Comparison of ENCODE assay signal across 44 mouse cellular contexts in the genomic region with DNA sequence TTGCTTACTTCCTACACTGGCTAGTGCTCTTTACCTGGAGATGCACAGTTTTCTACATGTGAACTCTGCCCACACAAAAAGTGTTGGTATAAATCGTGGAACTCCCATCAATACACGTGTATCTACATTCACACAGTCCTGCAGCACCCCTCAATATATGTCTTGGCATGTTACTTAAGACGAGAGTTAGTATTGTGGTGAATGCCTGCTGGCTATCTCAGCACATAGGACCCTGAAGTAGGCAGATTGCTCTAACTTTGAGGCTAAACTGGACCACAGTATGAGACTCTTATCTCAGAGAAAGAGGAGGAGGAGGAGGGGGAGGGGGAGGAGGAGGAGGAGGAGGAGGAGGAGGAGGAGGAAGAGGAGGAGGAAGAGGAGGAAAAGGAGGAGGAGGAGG. TPM values are rescaled to one million over a fixed set of nuclear protein-coding genes. Genes with fewer than 3 reads are reported as not detected.
"Had no signal": no experiment of that assay in that cellular context is flagged by ENCODE, and none has a peak within 500 bp of the region (broad histone marks: within the 10 kb centered on the region; RNA-seq: fewer than 3 reads in every experiment).

No protein-coding gene starts in this region.

- H3K4me1 ChIP-seq: heart, embryonic 10.5 days; heart, embryonic 12.5 days; hindbrain, embryonic 10.5 days; hindbrain, embryonic 12.5 days; hindbrain, embryonic 15.5 days; kidney, embryonic 15.5 days; limb, embryonic 13.5 days; limb, embryonic 15.5 days had no signal

- H3K9me3 ChIP-seq: heart, embryonic 10.5 days; heart, embryonic 12.5 days; hindbrain, embryonic 10.5 days; hindbrain, embryonic 12.5 days; hindbrain, embryonic 15.5 days; kidney, embryonic 15.5 days; limb, embryonic 13.5 days; limb, embryonic 15.5 days; liver, embryonic 12.5 days had no signal

- H3K9ac ChIP-seq: heart, embryonic 12.5 days; hindbrain, embryonic 12.5 days; hindbrain, embryonic 15.5 days; kidney, embryonic 15.5 days; limb, embryonic 13.5 days; limb, embryonic 15.5 days; liver, embryonic 12.5 days had no signal

- H3K27ac ChIP-seq: heart, embryonic 10.5 days; hindbrain, embryonic 10.5 days; hindbrain, embryonic 12.5 days; hindbrain, embryonic 15.5 days; hindbrain, postnatal 0 days; kidney, embryonic 15.5 days; kidney, postnatal 0 days; limb, embryonic 13.5 days; limb, embryonic 15.5 days; liver, embryonic 12.5 days had no signal

- DNase-seq: gastrocnemius, postnatal 14 days; heart, adult 18-20 months; heart, postnatal 10 days; heart, postnatal 4 days; kidney, adult 11 months; kidney, adult 2 months; kidney, adult 9 months; kidney, postnatal 14 days; kidney, postnatal 36 days; layer of hippocampus, adult 9-11 months; layer of hippocampus, postnatal 36 days; left cerebral cortex, postnatal 4 days had no signal

- H3K4me2 ChIP-seq: heart, embryonic 12.5 days; hindbrain, embryonic 12.5 days; hindbrain, embryonic 15.5 days; kidney, embryonic 15.5 days; limb, embryonic 13.5 days; limb, embryonic 15.5 days; liver, embryonic 12.5 days had no signal

- H3K4me3 ChIP-seq: heart, embryonic 10.5 days; heart, embryonic 12.5 days; hindbrain, embryonic 10.5 days; hindbrain, embryonic 12.5 days; hindbrain, embryonic 15.5 days; kidney, embryonic 15.5 days; limb, embryonic 13.5 days; limb, embryonic 15.5 days; liver, embryonic 12.5 days had no signal

- H3K27me3 ChIP-seq: hindbrain, embryonic 12.5 days; hindbrain, embryonic 15.5 days; kidney, embryonic 15.5 days; limb, embryonic 13.5 days; limb, embryonic 15.5 days; liver, embryonic 12.5 days had no signal

- H3K36me3 ChIP-seq: heart, embryonic 10.5 days; heart, embryonic 12.5 days; hindbrain, embryonic 10.5 days; hindbrain, embryonic 12.5 days; hindbrain, embryonic 15.5 days; kidney, embryonic 15.5 days; limb, embryonic 13.5 days; limb, embryonic 15.5 days; liver, embryonic 12.5 days had no signal

- ATAC-seq: hindbrain, postnatal 0 days; intestine, embryonic 16.5 days; liver, embryonic 12.5 days had no signal

RNA-seq across cellular contexts. Expression of a gene that starts 11.6 kb away (rescaled TPM):
- total RNA-seq: gastrocnemius, adult 18-20 months; gastrocnemius, adult 8-10 months; gastrocnemius, postnatal 14 days; gastrocnemius, postnatal 4 days; granulocyte monocyte progenitor cell, adult 5-6 weeks; heart, adult 18-20 months; heart, adult 8-10 months; heart, postnatal 10 days; heart, postnatal 25 days; heart, postnatal 4 days; hindbrain, postnatal 0 days; layer of hippocampus, adult 18-20 months; layer of hippocampus, adult 8-10 months; layer of hippocampus, postnatal 14 days; layer of hippocampus, postnatal 36 days; left cerebral cortex, adult 18-20 months; left cerebral cortex, adult 8-10 months; left cerebral cortex, postnatal 10 days; left cerebral cortex, postnatal 25 days; left cerebral cortex, postnatal 4 days had no signal
- polyA plus RNA-seq: frontal cortex, adult 2 months; heart, embryonic 10.5 days; heart, embryonic 12.5 days; heart, embryonic 14.5 days; heart, embryonic 16.5 days; hindbrain, embryonic 10.5 days; hindbrain, embryonic 12.5 days; hindbrain, embryonic 15.5 days; hindbrain, postnatal 0 days; large intestine, adult 2 months; limb, embryonic 11.5 days; limb, embryonic 13.5 days; limb, embryonic 15.5 days; liver, embryonic 12.5 days had no signal

RNA-seq across cellular contexts. Expression of a gene that starts 35.7 kb away (rescaled TPM):
- total RNA-seq: gastrocnemius, adult 8-10 months; gastrocnemius, postnatal 14 days; gastrocnemius, postnatal 4 days; granulocyte monocyte progenitor cell, adult 5-6 weeks; heart, adult 18-20 months; heart, adult 8-10 months; heart, postnatal 10 days; heart, postnatal 25 days; heart, postnatal 4 days; hindbrain, postnatal 0 days; layer of hippocampus, adult 18-20 months; layer of hippocampus, adult 8-10 months; layer of hippocampus, postnatal 14 days; layer of hippocampus, postnatal 36 days; left cerebral cortex, adult 18-20 months; left cerebral cortex, adult 8-10 months; left cerebral cortex, postnatal 10 days; left cerebral cortex, postnatal 25 days; left cerebral cortex, postnatal 4 days had no signal
- polyA plus RNA-seq: frontal cortex, adult 2 months; heart, embryonic 10.5 days; heart, embryonic 12.5 days; heart, embryonic 14.5 days; hindbrain, embryonic 10.5 days; hindbrain, embryonic 15.5 days; hindbrain, postnatal 0 days; limb, embryonic 11.5 days; limb, embryonic 13.5 days; limb, embryonic 15.5 days; liver, embryonic 12.5 days had no signal

RNA-seq across cellular contexts. Expression of a gene that starts 39.9 kb away (rescaled TPM):
- total RNA-seq: gastrocnemius, adult 8-10 months; gastrocnemius, postnatal 14 days; granulocyte monocyte progenitor cell, adult 5-6 weeks; heart, adult 18-20 months; heart, adult 8-10 months; heart, postnatal 10 days; heart, postnatal 25 days; heart, postnatal 4 days; hindbrain, postnatal 0 days; layer of hippocampus, adult 18-20 months; layer of hippocampus, adult 8-10 months; layer of hippocampus, postnatal 14 days; layer of hippocampus, postnatal 36 days; left cerebral cortex, adult 18-20 months had no signal
- polyA plus RNA-seq: frontal cortex, adult 2 months; heart, embryonic 10.5 days; heart, embryonic 12.5 days; heart, embryonic 14.5 days; heart, embryonic 16.5 days; hindbrain, embryonic 10.5 days; hindbrain, embryonic 12.5 days; hindbrain, embryonic 15.5 days; hindbrain, postnatal 0 days; large intestine, adult 2 months; limb, embryonic 11.5 days had no signal

RNA-seq across cellular contexts. Expression of a gene that starts 54.9 kb away (rescaled TPM):
- total RNA-seq: gastrocnemius, adult 18-20 months; gastrocnemius, adult 8-10 months; gastrocnemius, postnatal 14 days; gastrocnemius, postnatal 4 days; granulocyte monocyte progenitor cell, adult 5-6 weeks; heart, adult 18-20 months; heart, adult 8-10 months; heart, postnatal 10 days; heart, postnatal 25 days; heart, postnatal 4 days; hindbrain, postnatal 0 days; layer of hippocampus, adult 18-20 months; layer of hippocampus, adult 8-10 months; layer of hippocampus, postnatal 14 days; layer of hippocampus, postnatal 36 days; left cerebral cortex, adult 18-20 months; left cerebral cortex, adult 8-10 months; left cerebral cortex, postnatal 10 days; left cerebral cortex, postnatal 25 days; left cerebral cortex, postnatal 4 days; liver, adult 2 months had no signal
- polyA plus RNA-seq: frontal cortex, adult 2 months; heart, embryonic 10.5 days; heart, embryonic 12.5 days; heart, embryonic 14.5 days; heart, embryonic 16.5 days; hindbrain, embryonic 10.5 days; hindbrain, embryonic 12.5 days; hindbrain, embryonic 15.5 days; hindbrain, postnatal 0 days; intestine, embryonic 14.5 days; intestine, embryonic 16.5 days; kidney, embryonic 15.5 days; kidney, postnatal 0 days; large intestine, adult 2 months; limb, embryonic 11.5 days; limb, embryonic 13.5 days; limb, embryonic 15.5 days; liver, adult 2 months; liver, embryonic 12.5 days had no signal

RNA-seq across cellular contexts. Expression of a gene that starts 55.2 kb away (rescaled TPM):
- total RNA-seq: gastrocnemius, adult 18-20 months; gastrocnemius, adult 8-10 months; gastrocnemius, postnatal 14 days; gastrocnemius, postnatal 4 days; granulocyte monocyte progenitor cell, adult 5-6 weeks; heart, adult 18-20 months; heart, adult 8-10 months; heart, postnatal 10 days; heart, postnatal 25 days; heart, postnatal 4 days; hindbrain, postnatal 0 days; layer of hippocampus, adult 18-20 months; layer of hippocampus, adult 8-10 months; layer of hippocampus, postnatal 14 days; layer of hippocampus, postnatal 36 days; left cerebral cortex, adult 18-20 months; left cerebral cortex, adult 8-10 months; left cerebral cortex, postnatal 10 days; left cerebral cortex, postnatal 25 days; left cerebral cortex, postnatal 4 days; liver, adult 2 months had no signal
- polyA plus RNA-seq: frontal cortex, adult 2 months; heart, embryonic 10.5 days; heart, embryonic 12.5 days; heart, embryonic 14.5 days; heart, embryonic 16.5 days; hindbrain, embryonic 10.5 days; hindbrain, embryonic 12.5 days; hindbrain, embryonic 15.5 days; hindbrain, postnatal 0 days; intestine, embryonic 14.5 days; intestine, embryonic 16.5 days; kidney, adult 2 months; kidney, embryonic 15.5 days; kidney, postnatal 0 days; large intestine, adult 2 months; limb, embryonic 11.5 days; limb, embryonic 13.5 days; limb, embryonic 15.5 days; liver, adult 2 months; liver, embryonic 12.5 days had no signal
